In genomic region chr7:35333231-35333651, GRCm38 (mm10) we compare ENCODE assay signal across 8 mouse cellular contexts. TPM values are rescaled to one million over a fixed set of nuclear protein-coding genes. Genes with fewer than 3 reads are reported as not detected.
DNase-seq lines count a peak whose midpoint lies in the region; ATAC-seq and TF ChIP-seq lines count a peak whose summit lies in the region.

No protein-coding gene starts in this region.

- H3K4me2 ChIP-seq in forebrain, embryonic 14.5 days (ENCODE audit: low read length), result peak overlapping the region; percentile 100
- peak overlapping the region; percentile 100 for H3K4me2 ChIP-seq in lung, postnatal 0 days (replicated peaks; ENCODE audit: low read depth, low read length)

- peaks cover 8% of the 10 kb centered on the region; the same call in 1 of the 2 replicates for H3K27me3 ChIP-seq in forebrain, embryonic 14.5 days (replicated peaks; ENCODE audit: control insufficient read depth, insufficient read depth, low read length)
- H3K27me3 ChIP-seq in lung, postnatal 0 days (replicated peaks; ENCODE audit: insufficient read depth, low read length), result 0 out of 2 replicates have a peak, but pooled peaks cover 3% of the 10 kb centered on the region
- H3K27me3 ChIP-seq in splenic B cell, adult 2 months (ENCODE audit: control insufficient read depth, insufficient read depth, low read length, poor library complexity, severe bottlenecking), result no peaks in the 10 kb centered on the region

- no peak for TF ChIP-seq EP300 in lung, postnatal 0 days (IDR thresholded peaks at IDR 0.05)

- H3K36me3 ChIP-seq in ES-E14 (ENCODE audit: control insufficient read depth, insufficient read depth, low read length, poor library complexity, severe bottlenecking), result no peaks in the 10 kb centered on the region
- H3K36me3 ChIP-seq in forebrain, embryonic 14.5 days (ENCODE audit: control insufficient read depth, insufficient read depth, low read length), result no peaks in the 10 kb centered on the region
- no peaks in the 10 kb centered on the region for H3K36me3 ChIP-seq in lung, postnatal 0 days (ENCODE audit: insufficient read depth, low read length)
- H3K36me3 ChIP-seq in splenic B cell, adult 2 months (ENCODE audit: control insufficient read depth, insufficient read depth, low read length, poor library complexity, severe bottlenecking), result no peaks in the 10 kb centered on the region

- H3K27ac ChIP-seq in ES-E14 (ENCODE audit: insufficient read depth, low read depth, low read length, poor library complexity, severe bottlenecking), result peak overlapping the region; percentile 59; the same call in 1 of the 2 replicates
- no peak overlapping the region for H3K27ac ChIP-seq in forebrain, embryonic 14.5 days (ENCODE audit: low read depth, low read length)
- H3K27ac ChIP-seq in lung, postnatal 0 days (ENCODE audit: low read length), result peak overlapping the region; percentile 22

- WGBS in forebrain, embryonic 14.5 days, result under 1% methylated on average over 19 of the region's 19 CpGs
- under 1% methylated on average over 19 of the region's 19 CpGs for whole genome bisulfite sequencing in lung, postnatal 0 days

- peaks cover 2 to 5% of the 10 kb centered on the region in 2 experiments; a peak in 2 of 4 replicates for H3K4me1 ChIP-seq in ES-E14 (ENCODE audit: control insufficient read depth in 2 of 2, insufficient read depth in 2 of 2, low read length in 2 of 2, poor library complexity in 1 of 2)
- peaks cover 8% of the 10 kb centered on the region for H3K4me1 ChIP-seq in forebrain, embryonic 14.5 days (ENCODE audit: control insufficient read depth, insufficient read depth, low read length)
- 0 out of 2 replicates have a peak, but pooled peaks cover 6% of the 10 kb centered on the region for H3K4me1 ChIP-seq in lung, postnatal 0 days (ENCODE audit: insufficient read depth, low read depth, low read length)

- H3K4me3 ChIP-seq in ES-E14 (ENCODE audit: insufficient read depth in 1 of 2, low read depth in 1 of 2, low read length in 2 of 2, poor library complexity in 1 of 2, severe bottlenecking in 1 of 2), result peak overlapping the region; percentile 49 to 69
- peak overlapping the region; percentile 59 for H3K4me3 ChIP-seq in forebrain, embryonic 14.5 days (ENCODE audit: low read depth, low read length)
- H3K4me3 ChIP-seq in lung, postnatal 0 days (ENCODE audit: low read depth, low read length), result peak overlapping the region; percentile 68

- peak overlapping the region; percentile 24; the same call in 1 of the 2 replicates for H3K9ac ChIP-seq in ES-E14 (ENCODE audit: insufficient read depth, low read depth, low read length, poor library complexity, severe bottlenecking)
- peak overlapping the region; percentile 57 for H3K9ac ChIP-seq in forebrain, embryonic 14.5 days (ENCODE audit: low read length)
- no peak overlapping the region for H3K9ac ChIP-seq in lung, postnatal 0 days (replicated peaks; ENCODE audit: low read depth)

- DNase-seq in frontal cortex, postnatal 14 days (ENCODE audit: low spot score in 2 of 2), result no peak
- no peak for DNase-seq in ES-E14 (ENCODE audit: low read depth, low spot score)
- DNase-seq in forebrain, embryonic 14.5 days (ENCODE audit: low spot score), result peak; percentile 50
- DNase-seq in kidney, adult 9 months, result peak; percentile 77
- DNase-seq in lung, postnatal 0 days (ENCODE audit: low spot score), result peak; percentile 43
- DNase-seq in splenic B cell, adult 2 months (ENCODE audit: low read depth, low spot score), result peak; percentile 41
- DNase-seq in cerebellum, adult 11-12 months, result no peak

- peak; percentile 67 for ATAC-seq in frontal cortex, adult (ENCODE audit: low TSS enrichment)
- ATAC-seq in forebrain, embryonic 14.5 days, result peak; percentile 10; the same call in 1 of the 2 replicates
- peak; percentile 6 for ATAC-seq in lung, postnatal 0 days

- in situ Hi-C loops in ES-E14 (cut with MboI; ENCODE audit: low sequenced_read_pairs in 2 of 2, unreplicated experiment in 2 of 2), result no loop called here

- TF ChIP-seq CTCF in lung, postnatal 0 days (IDR thresholded peaks at IDR 0.05), result peak; percentile 18; the same call in 1 of the 2 replicates

- no peaks in the 10 kb centered on the region for H3K9me3 ChIP-seq in ES-E14 (ENCODE audit: control insufficient read depth, insufficient read depth, low read depth, low read length)
- no peaks in the 10 kb centered on the region for H3K9me3 ChIP-seq in forebrain, embryonic 14.5 days (replicated peaks; ENCODE audit: control insufficient read depth, low read length)
- H3K9me3 ChIP-seq in lung, postnatal 0 days (ENCODE audit: low read length), result no peaks in the 10 kb centered on the region

TF ChIP-seq in ES-E14, 5 proteins besides CTCF, POLR2A, EP300 and RAD21:
- TF ChIP-seq ZNF384 (IDR thresholded peaks at IDR 0.05; ENCODE audit: low read depth, low read length) (no peak), MAFK (IDR thresholded peaks at IDR 0.05; ENCODE audit: insufficient read depth, low read depth, low read length) (no peak), HCFC1 (IDR thresholded peaks at IDR 0.05; ENCODE audit: borderline replicate concordance, insufficient read depth, low read length) (no peak)

RNA-seq across cellular contexts. Expression of gene Rhpn2, which starts 0.7 kb away (rescaled TPM):
- 12.6 and 12.7 TPM in 2 replicates for total RNA-seq in ES-E14 (2012; rRNA removed)
- 1.2 and 1.6 TPM in 2 replicates for polyA plus RNA-seq in forebrain, embryonic 14.5 days (2014; fragmentation: Nextera tagmentation; extraction: Ambion mirVana)
- polyA plus RNA-seq in lung, postnatal 0 days (2015; fragmentation: Nextera tagmentation; extraction: Ambion mirVana), result 4.6 and 5.5 TPM in 2 replicates

RNA-seq across cellular contexts. Expression of gene Gpatch1, which starts 15.0 kb away (rescaled TPM):
- 10.6 and 11.0 TPM in 2 replicates for total RNA-seq in ES-E14 (2012; rRNA removed)
- polyA plus RNA-seq in forebrain, embryonic 14.5 days (2014; fragmentation: Nextera tagmentation; extraction: Ambion mirVana), result 21.2 and 24.0 TPM in 2 replicates
- polyA plus RNA-seq in lung, postnatal 0 days (2015; fragmentation: Nextera tagmentation; extraction: Ambion mirVana), result 12.9 and 13.6 TPM in 2 replicates

Comparison
In these comparisons a context has a peak if more than half of its experiments do, and no peak if none do; other contexts are left out.
1. ATAC-seq: peak in every context shown above with its lines; median percentile 67 in frontal cortex, adult; 10 in forebrain, embryonic 14.5 days; 6 in lung, postnatal 0 days.
2. DNase-seq: peak in forebrain, embryonic 14.5 days (single experiment), kidney, adult 9 months (single experiment), lung, postnatal 0 days (single experiment) and splenic B cell, adult 2 months (single experiment); none in frontal cortex, postnatal 14 days (0 of 2), ES-E14 (single experiment) and cerebellum, adult 11-12 months (single experiment).
3. Peak in every context shown above with its lines, with median percentiles within 50 percentile points of each other: H3K4me3 ChIP-seq.